Mouse (Mus musculus): ENCODE measurements around the gene Lamb3. TPM values are rescaled to one million over a fixed set of nuclear protein-coding genes. Genes with fewer than 3 reads are reported as not detected.

Gene Lamb3
- polyA plus RNA-seq, 1 experiment from 2014 or later = 24.4 TPM

- no peak for TF ChIP-seq CTCF (IDR thresholded peaks at IDR 0.05; ENCODE audit: low read depth)
- Histone ChIP-seq H3K27ac (ENCODE audit: low read depth) (no peak overlapping the region), H3K9ac (no peak overlapping the region), H3K4me2 (no peak overlapping the region), H3K4me3 (ENCODE audit: low read depth, low read length) (no peak overlapping the region), H3K9me3 (ENCODE audit: low read depth, low read length) (no peaks in the 10 kb centered on the region), H3K27me3 (ENCODE audit: insufficient read depth, low read length) (no peaks in the 10 kb centered on the region), H3K4me1 (ENCODE audit: insufficient read depth) (no peaks in the 10 kb centered on the region; the same call in 1 of the 2 replicates), H3K36me3 (ENCODE audit: insufficient read depth) (no peaks in the 10 kb centered on the region)
- DNase-seq (no peak), ATAC-seq (ENCODE audit: insufficient read depth) (no peak)
- 87% methylated on average over 5 of the region's 5 CpGs for WGBS
Observed at GRCm38 (mm10) chr1:193289914-193290313, 82.4 kb downstream of the Lamb3 start.

GRCm38 (mm10) chr1:193290686-193291085 lies 83.2 kb downstream of the Lamb3 start:
- Histone ChIP-seq H3K4me3 (ENCODE audit: low read depth, low read length) (no peak overlapping the region), H3K4me1 (ENCODE audit: insufficient read depth) (no peaks in the 10 kb centered on the region; the same call in 1 of the 2 replicates), H3K9ac (no peak overlapping the region), H3K9me3 (ENCODE audit: low read depth, low read length) (no peaks in the 10 kb centered on the region), H3K27ac (ENCODE audit: low read depth) (no peak overlapping the region), H3K27me3 (ENCODE audit: insufficient read depth, low read length) (no peaks in the 10 kb centered on the region), H3K4me2 (no peak overlapping the region), H3K36me3 (ENCODE audit: insufficient read depth) (no peaks in the 10 kb centered on the region)
- ATAC-seq (ENCODE audit: insufficient read depth) = no peak
- no peak for DNase-seq
- no peak for TF ChIP-seq CTCF (IDR thresholded peaks at IDR 0.05; ENCODE audit: low read depth)

GRCm38 (mm10) chr1:193293039-193293438 lies 85.5 kb downstream of the Lamb3 start:
- H3K27ac ChIP-seq (ENCODE audit: low read depth) = no peak overlapping the region
- H3K9ac ChIP-seq = no peak overlapping the region
- 29% methylated on average over 2 of the region's 2 CpGs for WGBS
- H3K4me3 ChIP-seq (ENCODE audit: low read depth, low read length) = no peak overlapping the region
- H3K4me2 ChIP-seq = no peak overlapping the region
- DNase-seq (no peak), ATAC-seq (ENCODE audit: insufficient read depth) (no peak; the same call in 1 of the 2 replicates)
- no peaks in the 10 kb centered on the region for H3K36me3 ChIP-seq (ENCODE audit: insufficient read depth)
- H3K9me3 ChIP-seq (ENCODE audit: low read depth, low read length) = no peaks in the 10 kb centered on the region
- no peaks in the 10 kb centered on the region; the same call in 1 of the 2 replicates for H3K4me1 ChIP-seq (ENCODE audit: insufficient read depth)
- TF ChIP-seq CTCF (IDR thresholded peaks at IDR 0.05; ENCODE audit: low read depth) = no peak
- H3K27me3 ChIP-seq (ENCODE audit: insufficient read depth, low read length) = no peaks in the 10 kb centered on the region

GRCm38 (mm10) chr1:193293926-193294325 lies 86.4 kb downstream of the Lamb3 start:
- Histone ChIP-seq H3K4me2 (no peak overlapping the region), H3K9ac (no peak overlapping the region), H3K27me3 (ENCODE audit: insufficient read depth, low read length) (no peaks in the 10 kb centered on the region), H3K36me3 (ENCODE audit: insufficient read depth) (no peaks in the 10 kb centered on the region), H3K9me3 (ENCODE audit: low read depth, low read length) (no peaks in the 10 kb centered on the region), H3K4me3 (ENCODE audit: low read depth, low read length) (no peak overlapping the region), H3K4me1 (ENCODE audit: insufficient read depth) (no peaks in the 10 kb centered on the region; the same call in 1 of the 2 replicates), H3K27ac (ENCODE audit: low read depth) (no peak overlapping the region)
- 65% methylated on average over 3 of the region's 3 CpGs for WGBS
- ATAC-seq (ENCODE audit: insufficient read depth) (no peak), DNase-seq (no peak)
- TF ChIP-seq CTCF (IDR thresholded peaks at IDR 0.05; ENCODE audit: low read depth) = no peak

- TF ChIP-seq CTCF (IDR thresholded peaks at IDR 0.05; ENCODE audit: low read depth) = no peak
- Histone ChIP-seq H3K27ac (ENCODE audit: low read depth) (no peak overlapping the region), H3K36me3 (ENCODE audit: insufficient read depth) (no peaks in the 10 kb centered on the region), H3K9me3 (ENCODE audit: low read depth, low read length) (no peaks in the 10 kb centered on the region), H3K4me1 (ENCODE audit: insufficient read depth) (no peaks in the 10 kb centered on the region; the same call in 1 of the 2 replicates), H3K4me3 (ENCODE audit: low read depth, low read length) (no peak overlapping the region), H3K9ac (no peak overlapping the region), H3K27me3 (ENCODE audit: insufficient read depth, low read length) (no peaks in the 10 kb centered on the region), H3K4me2 (no peak overlapping the region)
- DNase-seq (no peak), ATAC-seq (ENCODE audit: insufficient read depth) (no peak)
- 69% methylated on average over 5 of the region's 5 CpGs for WGBS
Observed at GRCm38 (mm10) chr1:193295920-193296319, 88.4 kb downstream of the Lamb3 start.

GRCm38 (mm10) chr1:193298141-193298765 lies 90.8 kb downstream of the Lamb3 start:
- WGBS = 83% methylated on average over 3 of the region's 3 CpGs
- no peaks in the 10 kb centered on the region for H3K36me3 ChIP-seq (ENCODE audit: insufficient read depth)

GRCm38 (mm10) chr1:193299995-193300394 lies 92.5 kb downstream of the Lamb3 start:
- no peak for ATAC-seq (ENCODE audit: insufficient read depth)
- H3K4me1 ChIP-seq (ENCODE audit: insufficient read depth) = no peaks in the 10 kb centered on the region
- no peak overlapping the region for H3K4me2 ChIP-seq
- H3K27ac ChIP-seq (ENCODE audit: low read depth) = no peak overlapping the region
- no peak overlapping the region for H3K4me3 ChIP-seq (ENCODE audit: low read depth, low read length)
- no peaks in the 10 kb centered on the region for H3K36me3 ChIP-seq (ENCODE audit: insufficient read depth)
- no peaks in the 10 kb centered on the region for H3K27me3 ChIP-seq (ENCODE audit: insufficient read depth, low read length)
- WGBS = 72% methylated on average over 1 of the region's 1 CpGs
- no peak for DNase-seq
- no peak for TF ChIP-seq CTCF (IDR thresholded peaks at IDR 0.05; ENCODE audit: low read depth)
- H3K9ac ChIP-seq = no peak overlapping the region
- H3K9me3 ChIP-seq (ENCODE audit: low read depth, low read length) = no peaks in the 10 kb centered on the region

More at GRCm38 (mm10) chr1:193298141-193298765, 90.8 kb downstream of the Lamb3 start:
- Histone ChIP-seq H3K4me1 (ENCODE audit: insufficient read depth) (no peaks in the 10 kb centered on the region), H3K9ac (no peak overlapping the region), H3K27ac (ENCODE audit: low read depth) (no peak overlapping the region), H3K4me3 (ENCODE audit: low read depth, low read length) (no peak overlapping the region), H3K4me2 (no peak overlapping the region), H3K27me3 (ENCODE audit: insufficient read depth, low read length) (no peaks in the 10 kb centered on the region), H3K9me3 (ENCODE audit: low read depth, low read length) (no peaks in the 10 kb centered on the region)
- no peak for TF ChIP-seq CTCF (IDR thresholded peaks at IDR 0.05; ENCODE audit: low read depth)
- ATAC-seq (ENCODE audit: insufficient read depth) = no peak
- no peak for DNase-seq

Data from lung, embryonic 14.5 days (tissue).